Mouse (Mus musculus): ENCODE measurements around the gene Madd. TPM values are rescaled to one million over a fixed set of nuclear protein-coding genes. Genes with fewer than 3 reads are reported as not detected.

Gene Madd
- polyA plus RNA-seq (2012; rRNA removed): 71.0 and 107 TPM in 2 replicates

- TF ChIP-seq POLR2A (IDR thresholded peaks at IDR 0.05; ENCODE audit: borderline replicate concordance, extremely low read depth, insufficient read depth, insufficient read length, poor library complexity, severe bottlenecking): no peak
- no peak for TF ChIP-seq CTCF (IDR thresholded peaks at IDR 0.05; ENCODE audit: borderline replicate concordance, extremely low read depth, insufficient read depth, insufficient read length)
- DNase-seq (ENCODE audit: low read depth): peak; percentile 13
Observed at GRCm38 (mm10) chr2:91183711-91184405, at the start of gene Madd. TSS of gene Madd (minus strand) at chr2:91183837.

GRCm38 (mm10) chr2:91229735-91230134, 46.1 kb upstream of the Madd start:
- TF ChIP-seq CTCF (IDR thresholded peaks at IDR 0.05; ENCODE audit: borderline replicate concordance, extremely low read depth, insufficient read depth, insufficient read length) (no peak), POLR2A (IDR thresholded peaks at IDR 0.05; ENCODE audit: borderline replicate concordance, extremely low read depth, insufficient read depth, insufficient read length, poor library complexity, severe bottlenecking) (no peak)
- DNase-seq (ENCODE audit: low read depth): no peak

GRCm38 (mm10) chr2:91223614-91224013, 40.0 kb upstream of the Madd start:
- TF ChIP-seq CTCF (IDR thresholded peaks at IDR 0.05; ENCODE audit: borderline replicate concordance, extremely low read depth, insufficient read depth, insufficient read length) (no peak), POLR2A (IDR thresholded peaks at IDR 0.05; ENCODE audit: borderline replicate concordance, extremely low read depth, insufficient read depth, insufficient read length, poor library complexity, severe bottlenecking) (no peak)
- no peak for DNase-seq (ENCODE audit: low read depth)

- TF ChIP-seq POLR2A (IDR thresholded peaks at IDR 0.05; ENCODE audit: borderline replicate concordance, extremely low read depth, insufficient read depth, insufficient read length, poor library complexity, severe bottlenecking) (no peak), CTCF (IDR thresholded peaks at IDR 0.05; ENCODE audit: borderline replicate concordance, extremely low read depth, insufficient read depth, insufficient read length) (no peak)
- DNase-seq (ENCODE audit: low read depth): no peak
Observed at GRCm38 (mm10) chr2:91220501-91220900, 36.9 kb upstream of the Madd start.

DNA sequence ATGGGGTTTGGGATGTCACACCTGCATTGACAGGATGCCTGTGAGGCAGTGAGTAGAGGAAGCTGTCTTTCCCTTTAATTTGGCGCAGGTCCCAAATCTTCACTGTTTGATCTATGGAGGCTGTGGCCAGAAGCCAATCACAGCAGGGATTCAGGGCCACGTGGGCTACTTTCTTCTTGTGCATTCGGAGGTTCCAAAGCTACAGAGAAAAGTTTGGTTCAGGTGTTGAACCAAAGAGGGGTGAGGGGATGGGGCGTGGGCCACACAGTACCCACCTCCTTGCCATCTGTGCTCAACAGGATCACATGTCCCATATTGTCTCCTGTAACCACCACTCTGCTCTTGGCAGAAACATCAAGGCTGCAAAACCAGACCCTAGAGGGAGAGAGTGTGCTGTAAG, 33.4 kb upstream of the Madd start:
- TF ChIP-seq POLR2A (IDR thresholded peaks at IDR 0.05; ENCODE audit: borderline replicate concordance, extremely low read depth, insufficient read depth, insufficient read length, poor library complexity, severe bottlenecking) (no peak), CTCF (IDR thresholded peaks at IDR 0.05; ENCODE audit: borderline replicate concordance, extremely low read depth, insufficient read depth, insufficient read length) (no peak)
- DNase-seq (ENCODE audit: low read depth): peak; percentile 51

- DNase-seq (ENCODE audit: low read depth): no peak
- TF ChIP-seq CTCF (IDR thresholded peaks at IDR 0.05; ENCODE audit: borderline replicate concordance, extremely low read depth, insufficient read depth, insufficient read length) (no peak), POLR2A (IDR thresholded peaks at IDR 0.05; ENCODE audit: borderline replicate concordance, extremely low read depth, insufficient read depth, insufficient read length, poor library complexity, severe bottlenecking) (no peak)
Observed at GRCm38 (mm10) chr2:91213311-91213710, 29.7 kb upstream of the Madd start.

DNA sequence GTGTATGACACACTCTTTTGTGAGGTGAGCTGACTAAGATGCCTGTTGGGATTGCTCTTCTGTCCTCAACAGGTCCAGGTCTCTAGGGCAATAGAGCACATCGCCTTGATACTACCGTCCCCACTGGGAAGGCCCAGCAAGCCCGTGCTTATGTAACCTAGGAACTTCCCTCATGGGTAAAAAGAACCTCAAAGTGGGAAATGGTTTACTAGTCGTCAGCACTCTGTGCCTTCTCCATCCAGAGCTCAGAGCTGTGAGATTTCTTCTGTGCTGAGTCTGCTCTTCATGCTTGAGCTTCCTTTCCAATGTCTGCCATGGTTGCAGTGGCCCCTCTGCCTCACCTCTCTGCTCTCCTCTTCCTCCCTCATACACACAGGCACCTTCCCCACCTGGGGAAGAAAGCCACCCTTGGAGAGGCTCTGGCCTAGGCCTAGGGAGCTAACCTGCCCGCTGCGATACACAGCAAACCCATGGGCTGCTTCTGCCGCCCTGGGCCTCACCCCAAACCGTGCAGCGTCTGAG, 22.7 kb upstream of the Madd start:
- no peak for DNase-seq (ENCODE audit: low read depth)
- TF ChIP-seq CTCF (IDR thresholded peaks at IDR 0.05; ENCODE audit: borderline replicate concordance, extremely low read depth, insufficient read depth, insufficient read length) (no peak), POLR2A (IDR thresholded peaks at IDR 0.05; ENCODE audit: borderline replicate concordance, extremely low read depth, insufficient read depth, insufficient read length, poor library complexity, severe bottlenecking) (no peak)

- no peak for TF ChIP-seq POLR2A (IDR thresholded peaks at IDR 0.05; ENCODE audit: borderline replicate concordance, extremely low read depth, insufficient read depth, insufficient read length, poor library complexity, severe bottlenecking)
- no peak for TF ChIP-seq CTCF (IDR thresholded peaks at IDR 0.05; ENCODE audit: borderline replicate concordance, extremely low read depth, insufficient read depth, insufficient read length)
- DNase-seq (ENCODE audit: low read depth): no peak
Observed at GRCm38 (mm10) chr2:91202972-91203656, 19.5 kb upstream of the Madd start.

- peak; percentile 99 for DNase-seq (ENCODE audit: low read depth)
- peak; percentile 20; the same call in 1 of the 2 replicates for TF ChIP-seq POLR2A (IDR thresholded peaks at IDR 0.05; ENCODE audit: borderline replicate concordance, extremely low read depth, insufficient read depth, insufficient read length, poor library complexity, severe bottlenecking)
- no peak for TF ChIP-seq CTCF (IDR thresholded peaks at IDR 0.05; ENCODE audit: borderline replicate concordance, extremely low read depth, insufficient read depth, insufficient read length)
Observed at GRCm38 (mm10) chr2:91202222-91202971, 18.8 kb upstream of the Madd start, which contains the start of the genes Nr1h3 and Acp2. TSS of gene Nr1h3 (minus strand) at chr2:91202834. TSS of gene Acp2 (plus strand) at chr2:91202885.

DNA sequence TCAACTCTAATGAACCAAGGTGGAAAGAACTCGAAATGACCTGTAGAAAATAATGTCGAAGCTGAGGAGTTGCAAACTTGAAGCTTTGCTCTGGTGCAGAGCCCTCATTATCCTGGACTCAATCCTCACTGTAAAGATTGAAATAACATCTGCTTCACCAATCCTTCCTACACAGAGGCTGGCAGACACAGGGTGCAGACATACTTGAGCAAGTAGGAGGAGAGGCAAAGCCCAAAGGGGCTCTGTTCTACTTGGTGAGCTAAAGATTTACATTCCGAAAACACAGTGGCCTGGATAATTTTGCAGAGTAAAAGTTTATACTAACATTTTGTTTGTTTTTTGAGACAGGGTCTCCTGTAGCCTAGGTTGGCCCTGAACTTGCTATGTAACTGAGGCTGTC, 15.3 kb upstream of the Madd start:
- no peak for DNase-seq (ENCODE audit: low read depth)
- TF ChIP-seq CTCF (IDR thresholded peaks at IDR 0.05; ENCODE audit: borderline replicate concordance, extremely low read depth, insufficient read depth, insufficient read length) (no peak), POLR2A (IDR thresholded peaks at IDR 0.05; ENCODE audit: borderline replicate concordance, extremely low read depth, insufficient read depth, insufficient read length, poor library complexity, severe bottlenecking) (no peak)

- TF ChIP-seq CTCF (IDR thresholded peaks at IDR 0.05; ENCODE audit: borderline replicate concordance, extremely low read depth, insufficient read depth, insufficient read length): no peak
- no peak for TF ChIP-seq POLR2A (IDR thresholded peaks at IDR 0.05; ENCODE audit: borderline replicate concordance, extremely low read depth, insufficient read depth, insufficient read length, poor library complexity, severe bottlenecking)
- DNase-seq (ENCODE audit: low read depth): no peak
Observed at GRCm38 (mm10) chr2:91196577-91197001, 13.0 kb upstream of the Madd start.
